Mouse (Mus musculus) Patski (cell line): ENCODE measurements around the gene Fus. TPM values are rescaled to one million over a fixed set of nuclear protein-coding genes. Genes with fewer than 3 reads are reported as not detected.
"Not testable (repeated sequence)": the region's sequence is repeated elsewhere in the genome, so short reads cannot be mapped to it uniquely, and the experiment has no call there.

ENCODE experiments used
- ATAC-seq: fragments of 100-300 bp; one replicate; pipeline ENCODE4 v1.8.0; 2021
- CTCF ChIA-PET: fragments of 350-600 bp; sonication (Branson Sonifier 250); formaldehyde crosslinking; loops from one replicate; lab custom pipeline; 2022; ENCODE audit warnings: inconsistent platforms; lab: Charles Lee
- POLR2A ChIA-PET: fragments of 350-600 bp; sonication (Branson Sonifier 250); formaldehyde crosslinking; loops from one replicate; lab custom pipeline; 2022; ENCODE audit warnings: antibody characterized with exemption, inconsistent platforms; lab: Charles Lee
- DNase-seq: peaks from one replicate; pipeline ENCODE4 v3.0.0-alpha.2; 2011; ENCODE audit warnings: low read depth, low spot score
- H3K27me3 ChIP-seq: fragments of 371-371 bp; one replicate; pipeline ENCODE4 v1.5.1; 2021
- CTCF ChIP-seq: fragments of 100-300 bp; IDR thresholded peaks from one replicate; pipeline ENCODE4 v1.5.1; 2021
- in situ Hi-C: fragments of 300-500 bp; cut with MboI; formaldehyde crosslinking; loops from 3 replicates; pipeline ENCODE4 v1.11.1; 2018; ENCODE audit warnings: low pct_unique_long_range_greater_than_20kb, mixed read lengths
- polyA plus RNA-seq: library from polyadenylated mRNA; unstranded; gene quantifications from one replicate; pipeline ENCODE4 v1.2.3, GENCODE M21; 2021

The Fus gene
- polyA plus RNA-seq, 1 experiment from 2014 or later: 469 TPM

DNA sequence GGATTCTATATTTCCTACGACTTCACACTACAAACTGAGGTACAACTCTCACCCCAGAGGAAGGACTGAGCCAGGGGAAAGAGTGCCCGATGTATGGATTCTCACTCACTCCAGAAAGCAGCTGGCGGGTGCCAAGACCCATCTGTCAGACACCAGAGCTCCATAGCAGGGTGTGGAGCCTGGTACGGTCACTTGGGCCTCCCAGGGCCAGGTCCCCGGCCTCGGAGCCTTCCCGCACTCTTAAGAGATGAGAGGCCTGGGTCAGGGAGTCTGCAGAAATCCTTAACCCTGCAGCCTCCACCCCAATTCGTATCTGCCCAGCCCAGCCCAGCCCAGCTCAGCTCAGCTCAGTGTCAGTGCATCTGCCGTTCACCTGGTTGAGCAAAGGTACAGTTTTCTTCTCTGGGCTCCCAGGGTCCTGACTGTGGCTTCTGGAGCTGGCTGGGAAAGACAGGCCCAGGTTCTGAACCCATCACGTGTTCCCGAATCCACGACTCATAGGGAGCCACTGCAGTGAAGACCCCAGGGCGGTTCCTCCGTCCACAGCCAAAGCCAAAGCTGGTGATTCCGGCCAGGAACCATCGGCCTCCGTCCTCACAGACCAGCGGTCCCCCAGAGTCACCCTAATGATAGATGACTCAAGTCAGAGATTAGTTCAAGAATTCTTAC lies 30.9 kb upstream of the Fus start:
- no peaks in the 10 kb centered on the region for H3K27me3 ChIP-seq
- DNase-seq: no peak
- POLR2A ChIA-PET: interaction anchor here (0.6 to 6.3 kb wide), 4 partner anchors 19 to 128 kb away, joined by 3 to 21 read pairs (median 4); partner anchors contain the start of gene Kat8
- no peak for TF ChIP-seq CTCF
- CTCF ChIA-PET: interaction anchor here (0.9 to 8.7 kb wide), 8 partner anchors 9 to 166 kb away, joined by 3 to 123 read pairs (median 3); partner anchors contain the start of gene Kat8
- ATAC-seq: no peak
- in situ Hi-C loops: loop anchor here (5.0 kb wide), 1 partner anchor 159 kb away; the partner anchor contains the start of gene Setd1a

DNA sequence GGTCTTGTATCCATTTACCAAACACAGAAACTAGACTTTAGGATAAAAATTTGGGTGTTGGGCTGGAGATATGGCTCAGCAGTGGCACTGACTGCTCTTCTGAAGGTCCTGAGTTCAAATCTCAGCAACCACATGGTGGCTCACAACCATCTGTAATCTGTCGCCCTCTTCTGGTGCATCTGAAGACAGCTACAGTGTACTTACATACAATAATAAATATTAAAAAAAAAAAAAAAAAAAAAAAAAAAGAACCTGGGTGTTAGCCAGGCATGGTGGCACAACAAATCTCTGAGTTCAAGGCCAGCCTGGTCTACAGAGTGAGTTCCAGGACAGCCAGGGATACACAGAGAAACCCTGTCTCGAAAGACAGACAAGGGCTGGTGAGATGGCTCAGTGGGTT lies 25.2 kb upstream of the Fus start:
- ATAC-seq, H3K27me3 ChIP-seq, DNase-seq, in situ Hi-C loops: not testable (repeated sequence)
- CTCF ChIA-PET: interaction anchor here (1.2 kb wide), 1 partner anchor 9 kb away, joined by 4 read pairs; no protein-coding TSS in a partner anchor
- POLR2A ChIA-PET: interaction anchor here (0.6 kb wide), 1 partner anchor 126 kb away, joined by 3 read pairs; no protein-coding TSS in a partner anchor

DNA sequence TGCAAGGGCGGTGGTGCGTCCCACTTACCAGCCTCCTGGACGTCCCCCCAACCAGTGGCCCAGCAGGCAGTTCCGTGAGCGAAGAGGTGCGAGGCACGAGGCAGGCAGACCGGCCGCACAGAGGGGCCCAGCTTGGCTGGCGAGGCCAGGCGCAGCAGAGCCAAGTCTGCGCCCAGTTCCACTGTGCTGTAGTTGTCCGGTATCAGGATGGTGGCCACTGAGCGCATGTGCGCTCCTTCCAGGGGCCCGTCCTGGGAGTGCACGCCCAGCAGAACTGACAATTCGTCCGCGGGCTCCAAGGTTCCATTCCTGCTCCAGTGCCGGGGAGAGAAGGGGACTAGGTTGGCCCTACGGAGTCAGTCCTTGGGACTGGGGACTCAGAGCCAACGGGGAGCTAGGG lies 22.6 kb upstream of the Fus start:
- no peak for TF ChIP-seq CTCF
- POLR2A ChIA-PET: no interaction called here
- CTCF ChIA-PET: interaction anchor here (1.1 kb wide), 1 partner anchor 27 kb away, joined by 3 read pairs; no protein-coding TSS in a partner anchor
- no peak for DNase-seq
- ATAC-seq: no peak
- in situ Hi-C loops: no loop called here
- peaks cover 3% of the 10 kb centered on the region for H3K27me3 ChIP-seq

DNA sequence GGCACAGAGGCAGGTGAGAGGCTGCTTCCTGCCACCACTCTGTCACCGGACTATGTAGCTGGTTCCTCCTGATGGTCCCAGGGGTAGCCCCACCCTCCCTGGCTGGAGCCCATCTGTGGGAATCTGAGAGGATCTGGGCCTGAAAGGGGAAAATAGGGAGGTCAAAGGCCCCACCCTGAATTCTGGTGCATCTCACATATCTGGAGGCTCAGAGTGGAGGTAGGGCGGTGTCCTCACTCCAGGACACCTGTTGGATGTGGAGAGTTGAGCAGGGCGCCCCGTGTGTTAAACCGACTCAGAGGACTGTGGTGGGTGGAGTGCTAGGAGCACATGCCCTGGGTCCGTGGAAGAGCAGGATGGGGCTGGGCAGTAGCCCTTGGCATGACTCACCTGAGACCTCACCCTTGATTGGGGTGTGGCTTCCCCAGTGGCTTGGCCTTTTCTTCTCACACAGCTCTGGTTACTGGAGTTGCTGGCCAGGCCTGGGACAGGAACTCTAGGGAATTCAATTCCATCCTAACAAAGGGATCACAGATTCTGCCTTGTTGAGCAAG lies 20.7 kb upstream of the Fus start, which contains the start of gene Prss36:
TSS of gene Prss36 (minus strand) at position 256 of the 554 bp plus-strand sequence.
- peaks cover 3% of the 10 kb centered on the region for H3K27me3 ChIP-seq
- ChIA-PET CTCF (interaction anchor here (1.0 to 1.4 kb wide), 2 partner anchors 11 kb away, joined by 3 read pairs; no protein-coding TSS in a partner anchor), POLR2A (no interaction called here)
- TF ChIP-seq CTCF: no peak
- DNase-seq (no peak), ATAC-seq (no peak)
- in situ Hi-C loops: no loop called here

DNA sequence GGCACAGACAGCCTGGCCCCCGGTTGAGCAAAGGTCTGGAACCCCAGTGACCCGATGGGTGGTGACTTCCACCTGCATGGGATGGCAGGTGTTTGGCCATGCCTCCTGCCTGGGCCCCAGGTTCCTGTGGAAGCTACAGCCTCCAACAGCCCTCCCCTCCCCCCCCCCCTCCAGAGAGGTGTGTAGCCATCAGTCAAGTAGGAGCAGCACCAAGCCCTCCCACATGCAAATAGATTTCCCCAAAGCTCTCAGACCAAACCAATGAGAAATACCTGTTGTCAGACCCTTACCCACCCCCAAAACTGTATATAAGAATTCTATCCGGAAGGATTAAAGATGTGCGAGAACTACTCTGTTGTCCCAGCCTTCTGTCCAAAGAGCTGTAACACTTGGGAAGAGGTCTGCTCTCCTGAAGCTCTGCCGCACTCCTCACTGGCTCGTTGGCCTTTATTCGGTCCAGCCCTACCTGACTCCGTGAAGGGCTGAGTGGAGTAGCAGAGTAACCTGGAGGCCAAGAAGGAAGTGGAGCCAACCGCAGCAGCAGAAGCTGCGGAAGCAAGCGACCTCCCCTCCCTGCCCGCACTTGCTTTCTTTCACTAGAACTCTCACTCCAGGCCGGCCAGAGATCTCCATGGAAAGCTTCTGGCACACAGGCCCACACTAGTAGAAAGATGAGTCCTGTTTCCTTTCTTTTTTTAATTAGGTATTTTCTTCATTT lies 14.2 kb upstream of the Fus start:
- in situ Hi-C loops: no loop called here
- no peak for ATAC-seq

DNA sequence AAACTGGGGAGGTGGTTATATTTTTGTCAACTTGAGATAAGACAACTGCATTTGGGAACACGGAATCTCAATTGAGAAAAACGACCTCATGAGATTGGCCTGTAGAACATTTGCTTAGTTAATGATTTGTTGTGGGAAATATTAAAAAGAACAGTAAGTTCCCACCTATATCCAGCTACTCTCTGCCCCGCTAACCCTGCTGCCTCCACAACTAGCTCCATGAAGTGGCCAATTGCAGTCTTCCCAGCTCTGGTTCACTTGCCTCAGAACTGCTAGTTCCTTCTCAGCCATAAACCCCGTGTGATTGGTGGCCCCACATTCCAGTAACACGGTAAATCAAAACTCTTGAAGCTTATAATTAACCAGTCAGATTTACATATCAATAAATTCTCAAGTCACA lies 7.9 kb upstream of the Fus start:
- TF ChIP-seq CTCF: no peak
- ChIA-PET POLR2A (interaction anchor here (0.5 kb wide), 1 partner anchor 109 kb away, joined by 5 read pairs; no protein-coding TSS in a partner anchor), CTCF (no interaction called here)
- DNase-seq (no peak), ATAC-seq (no peak)
- in situ Hi-C loops: no loop called here
- H3K27me3 ChIP-seq: no peaks in the 10 kb centered on the region

More for the DNA sequence above, 14.2 kb upstream of the Fus start:
- ChIA-PET POLR2A (no interaction called here), CTCF (no interaction called here)
- DNase-seq: no peak
- no peak for TF ChIP-seq CTCF
- no peaks in the 10 kb centered on the region for H3K27me3 ChIP-seq

DNA sequence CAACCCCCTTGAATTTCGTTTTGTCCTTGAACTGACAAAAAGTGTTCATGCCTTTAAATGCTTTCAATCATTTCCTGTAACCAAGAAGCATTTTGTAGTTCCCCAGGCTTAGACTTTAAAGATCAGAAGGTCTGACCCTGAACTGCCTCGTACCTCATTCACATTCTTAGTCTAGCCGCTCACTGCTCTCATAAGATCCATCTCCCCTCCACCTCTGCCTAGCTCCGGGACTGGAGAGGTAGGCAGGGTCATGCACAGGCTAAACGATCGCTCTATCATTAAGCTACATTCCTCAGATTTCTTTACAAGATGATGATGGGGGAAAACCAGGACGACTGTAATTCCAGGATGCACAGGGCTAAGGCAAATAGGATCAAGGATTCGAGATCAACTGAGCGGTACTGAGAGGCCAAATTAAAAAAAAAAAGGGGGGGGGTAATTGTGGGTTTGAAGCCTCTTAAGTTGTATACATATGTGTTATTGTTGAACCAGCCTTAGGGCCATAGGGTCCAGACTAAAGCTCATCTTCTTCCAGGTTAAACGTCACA lies 812 bp upstream of the Fus start:
- POLR2A ChIA-PET: interaction anchor here (0.6 to 1.5 kb wide), 9 partner anchors 8 to 310 kb away, joined by 3 to 8 read pairs (median 3); no protein-coding TSS in a partner anchor
- no peak for TF ChIP-seq CTCF
- DNase-seq: peak; percentile 10
- CTCF ChIA-PET: interaction anchor here (0.7 to 1.3 kb wide), 3 partner anchors 14 to 50 kb away, joined by 3 to 4 read pairs (median 3); no protein-coding TSS in a partner anchor
- H3K27me3 ChIP-seq: no peaks in the 10 kb centered on the region
- ATAC-seq: no peak
- in situ Hi-C loops: no loop called here

DNA sequence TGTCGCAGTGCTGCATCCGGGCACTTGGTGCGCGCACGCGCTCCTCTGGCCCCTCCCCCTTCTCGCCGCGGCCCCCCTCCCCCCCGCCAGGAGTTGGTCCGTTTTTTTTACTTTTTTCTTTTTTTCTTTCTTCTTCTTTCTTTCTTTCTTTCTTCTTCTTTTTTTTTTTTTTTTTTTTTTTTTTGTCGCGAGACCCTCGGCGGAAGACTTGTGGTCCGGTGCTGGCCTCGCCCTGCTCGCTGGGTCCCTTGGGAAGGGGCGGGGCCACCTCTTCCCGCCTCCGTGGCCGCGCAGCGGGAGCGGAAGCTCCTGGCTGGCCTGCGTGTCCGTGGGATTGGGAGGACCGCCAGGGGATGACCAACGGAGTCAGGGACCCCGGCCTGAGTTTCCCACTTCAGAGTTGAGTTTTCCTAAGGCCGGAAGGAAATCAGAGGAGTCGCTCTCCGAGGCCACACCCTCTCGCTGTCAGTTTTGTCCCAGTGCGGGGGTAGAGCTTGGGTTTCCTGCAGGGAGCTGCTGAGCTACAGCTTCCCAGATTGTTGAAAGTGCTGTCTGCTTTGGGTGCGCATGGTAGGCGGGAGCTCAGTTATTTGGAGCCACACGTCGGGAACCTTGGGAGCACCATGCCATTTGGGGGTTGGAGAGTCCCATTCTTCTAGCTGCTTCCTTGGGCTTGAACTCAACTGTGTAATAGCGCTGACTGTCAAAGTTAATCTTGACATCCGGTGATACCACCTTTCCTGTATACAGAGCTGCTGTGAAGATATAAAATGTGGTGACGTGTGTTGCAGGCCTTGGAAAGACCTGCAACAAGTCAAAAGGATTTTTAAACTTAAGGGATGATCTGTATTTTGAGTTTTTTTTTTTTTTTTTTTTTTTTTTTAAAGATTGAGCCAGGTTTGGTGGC lies 918 bp downstream of the Fus start:
- DNase-seq: no peak
- in situ Hi-C loops: no loop called here
- ChIA-PET POLR2A (interaction anchor here (0.8 to 1.5 kb wide), 4 partner anchors 11 to 167 kb away, joined by 3 to 4 read pairs (median 4); no protein-coding TSS in a partner anchor), CTCF (interaction anchor here (0.6 to 1.2 kb wide), 2 partner anchors 24 to 33 kb away, joined by 3 to 4 read pairs; no protein-coding TSS in a partner anchor)
- ATAC-seq: no peak
- TF ChIP-seq CTCF: no peak
- H3K27me3 ChIP-seq: no peaks in the 10 kb centered on the region

DNA sequence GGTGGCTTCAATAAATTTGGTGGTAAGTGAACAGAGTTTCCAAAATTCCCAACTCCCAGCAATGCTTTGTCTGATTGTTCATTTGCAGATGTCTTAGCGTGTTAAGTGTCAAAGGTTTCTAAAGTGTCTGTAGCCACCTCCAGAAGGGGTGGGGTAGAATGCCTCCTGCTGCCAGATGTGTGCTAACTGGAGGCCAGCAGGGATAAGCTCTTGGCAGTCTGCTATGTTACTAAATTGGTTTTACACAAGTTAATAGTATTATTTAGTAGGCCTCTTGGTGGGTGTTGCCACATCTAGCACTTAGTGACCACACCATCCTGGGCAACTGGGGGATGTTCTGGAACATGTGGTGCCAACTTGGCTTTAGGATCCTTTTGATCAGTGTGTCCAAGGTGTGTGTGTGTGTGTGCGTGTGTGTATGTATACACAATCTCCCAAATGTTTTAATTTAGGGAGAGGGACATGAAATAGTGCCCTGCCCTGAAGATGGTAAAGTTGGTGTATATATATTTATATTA lies 7.2 kb downstream of the Fus start:
- no peak for ATAC-seq
- in situ Hi-C loops: no loop called here
- DNase-seq: no peak
- POLR2A ChIA-PET: interaction anchor here (0.8 kb wide), 1 partner anchor 18 kb away, joined by 3 read pairs; no protein-coding TSS in a partner anchor
- H3K27me3 ChIP-seq: no peaks in the 10 kb centered on the region
- no peak for TF ChIP-seq CTCF
- CTCF ChIA-PET: interaction anchor here (0.6 kb wide), 1 partner anchor 11 kb away, joined by 3 read pairs; no protein-coding TSS in a partner anchor
